Mouse (Mus musculus) neural tube, embryonic 14.5 days (tissue): ENCODE results near the gene Hoxb7. TPM values are rescaled to one million over a fixed set of nuclear protein-coding genes. Genes with fewer than 3 reads are reported as not detected.

Source experiments
- ATAC-seq: fragments of 200-750 bp; cut with Nextera tagmentation; 2 replicates; pipeline ENCODE4 v1.8.0; 2017; ENCODE audit warnings: low read depth, mild to moderate bottlenecking, moderate TSS enrichment, moderate library complexity
- H3K27ac ChIP-seq: fragments of 300-500 bp; sonication (generic); 2 replicates; pipeline ENCODE4 v1.5.1; 2014; ENCODE audit warnings: low read depth, mild to moderate bottlenecking, control low read depth, low read length, moderate library complexity, mixed read lengths
- H3K27me3 ChIP-seq: fragments of 300-500 bp; sonication (generic); 2 replicates; pipeline ENCODE4 v1.6.1; 2014; ENCODE audit warnings: low read length; ENCODE audit not compliant: control insufficient read depth, insufficient read depth
- H3K36me3 ChIP-seq: fragments of 300-500 bp; sonication (generic); 2 replicates; pipeline ENCODE4 v1.6.1; 2014; ENCODE audit warnings: low read length, mixed read lengths; ENCODE audit not compliant: control insufficient read depth, insufficient read depth
- H3K4me1 ChIP-seq: fragments of 300-500 bp; sonication (generic); 2 replicates; pipeline ENCODE4 v1.6.1; 2014; ENCODE audit warnings: low read length; ENCODE audit not compliant: control insufficient read depth, insufficient read depth
- H3K4me2 ChIP-seq: fragments of 300-500 bp; sonication (generic); 2 replicates; pipeline ENCODE4 v1.6.1; 2014; ENCODE audit warnings: mild to moderate bottlenecking, low read depth, low read length, control low read depth
- H3K4me3 ChIP-seq: fragments of 300-500 bp; sonication (generic); 2 replicates; pipeline ENCODE4 v1.5.1; 2014; ENCODE audit warnings: low read depth, low read length, control low read depth, mixed read lengths
- H3K9ac ChIP-seq: fragments of 300-500 bp; sonication (generic); replicated peaks from 2 replicates; pipeline ENCODE4 v1.6.1; 2014; ENCODE audit warnings: low read depth, mild to moderate bottlenecking, control low read depth, low read length, mixed read lengths
- H3K9me3 ChIP-seq: fragments of 300-500 bp; sonication (generic); 2 replicates; pipeline ENCODE4 v1.6.1; 2016; ENCODE audit warnings: low read length; ENCODE audit not compliant: control insufficient read depth
- WGBS: fragments of 180-500 bp; shearing (Covaris S2); extraction: QIAGEN DNeasy Blood & Tissue Kit; methylation state at CpG from one replicate; pipeline ENCODE4 v1.1.7; 2014; 5-methylcytosine and 5-hydroxymethylcytosine counted together
- polyA plus RNA-seq: library from polyadenylated mRNA; unstranded; fragments of >200 nt; fragmentation: Nextera tagmentation; extraction: Ambion mirVana; gene quantifications from 2 replicates; pipeline ENCODE4 v1.2.1, GENCODE M21; 2014

Gene Hoxb7
- polyA plus RNA-seq, 1 experiment from 2014 or later, result 133 TPM

GRCm38 (mm10) chr11:96281855-96282570 is 4.4 kb upstream of the Hoxb7 start, which contains the start of gene Hoxb8:
TSS of gene Hoxb8 (plus strand) at chr11:96281905.
- no peaks in the 10 kb centered on the region for H3K27me3 ChIP-seq
- peaks cover 6% of the 10 kb centered on the region; the same call in 1 of the 2 replicates for H3K36me3 ChIP-seq
- WGBS, result under 1% methylated on average over 27 of the region's 27 CpGs
- H3K4me3 ChIP-seq, result peak within 1 kb of the TSS; percentile 95
- peak within 1 kb of the TSS; percentile 100 for H3K27ac ChIP-seq
- peak within 1 kb of the TSS; percentile 100 for H3K9ac ChIP-seq
- ATAC-seq, result peak; percentile 29; the same call in 1 of the 2 replicates
- H3K9me3 ChIP-seq, result no peaks in the 10 kb centered on the region
- H3K4me1 ChIP-seq, result peaks cover 35% of the 10 kb centered on the region
- peak within 1 kb of the TSS; percentile 100 for H3K4me2 ChIP-seq

GRCm38 (mm10) chr11:96282795-96283430 is 3.5 kb upstream of the Hoxb7 start:
- H3K9me3 ChIP-seq, result no peaks in the 10 kb centered on the region
- H3K27ac ChIP-seq, result peak overlapping the region; percentile 100
- peaks cover 27% of the 10 kb centered on the region for H3K4me1 ChIP-seq
- WGBS, result under 1% methylated on average over 47 of the region's 49 CpGs
- peak overlapping the region; percentile 100 for H3K4me2 ChIP-seq
- H3K4me3 ChIP-seq, result peak overlapping the region; percentile 95
- H3K9ac ChIP-seq, result peak overlapping the region; percentile 100
- peaks cover 6% of the 10 kb centered on the region; the same call in 1 of the 2 replicates for H3K36me3 ChIP-seq
- no peaks in the 10 kb centered on the region for H3K27me3 ChIP-seq
- ATAC-seq, result no peak

- H3K4me3 ChIP-seq, result peak overlapping the region; percentile 95
- H3K4me2 ChIP-seq, result peak overlapping the region; percentile 100
- under 1% methylated on average over 49 of the region's 49 CpGs for WGBS
- H3K27me3 ChIP-seq, result no peaks in the 10 kb centered on the region
- peak overlapping the region; percentile 100 for H3K9ac ChIP-seq
- peaks cover 34% of the 10 kb centered on the region for H3K4me1 ChIP-seq
- peak overlapping the region; percentile 100 for H3K27ac ChIP-seq
- H3K36me3 ChIP-seq, result peaks cover 6% of the 10 kb centered on the region; the same call in 1 of the 2 replicates
- ATAC-seq, result no peak
- no peaks in the 10 kb centered on the region for H3K9me3 ChIP-seq
Measured at GRCm38 (mm10) chr11:96284041-96284749, 2.2 kb upstream of the Hoxb7 start.

- under 1% methylated on average over 35 of the region's 37 CpGs for WGBS
- ATAC-seq, result peak; percentile 84
- peak overlapping the region; percentile 95 for H3K4me3 ChIP-seq
- peak overlapping the region; percentile 100 for H3K27ac ChIP-seq
- peak overlapping the region; percentile 100 for H3K4me2 ChIP-seq
- H3K9ac ChIP-seq, result peak overlapping the region; percentile 100
- peaks cover 25% of the 10 kb centered on the region for H3K4me1 ChIP-seq
- H3K9me3 ChIP-seq, result no peaks in the 10 kb centered on the region
- H3K36me3 ChIP-seq, result peaks cover 6% of the 10 kb centered on the region; the same call in 1 of the 2 replicates
- H3K27me3 ChIP-seq, result no peaks in the 10 kb centered on the region
Measured at GRCm38 (mm10) chr11:96284774-96285734, 1.4 kb upstream of the Hoxb7 start.

GRCm38 (mm10) chr11:96286739-96287385 is 439 bp downstream of the Hoxb7 start:
- peak overlapping the region; percentile 100 for H3K27ac ChIP-seq

GRCm38 (mm10) chr11:96287411-96287810 is 988 bp downstream of the Hoxb7 start:
- H3K4me2 ChIP-seq, result peak overlapping the region; percentile 100
- no peaks in the 10 kb centered on the region for H3K27me3 ChIP-seq
- peak overlapping the region; percentile 100 for H3K27ac ChIP-seq
- peak overlapping the region; percentile 95 for H3K4me3 ChIP-seq
- peaks cover 17% of the 10 kb centered on the region for H3K4me1 ChIP-seq
- peak overlapping the region; percentile 100 for H3K9ac ChIP-seq
- 2% methylated on average over 9 of the region's 9 CpGs for WGBS
- peak; percentile 20; the same call in 1 of the 2 replicates for ATAC-seq
- no peaks in the 10 kb centered on the region for H3K9me3 ChIP-seq
- H3K36me3 ChIP-seq, result peaks cover 6% of the 10 kb centered on the region; the same call in 1 of the 2 replicates

More at GRCm38 (mm10) chr11:96286739-96287385, 439 bp downstream of the Hoxb7 start:
- no peaks in the 10 kb centered on the region for H3K9me3 ChIP-seq
- no peaks in the 10 kb centered on the region for H3K27me3 ChIP-seq
- H3K4me2 ChIP-seq, result peak overlapping the region; percentile 100
- WGBS, result under 1% methylated on average over 55 of the region's 55 CpGs
- peaks cover 6% of the 10 kb centered on the region; the same call in 1 of the 2 replicates for H3K36me3 ChIP-seq
- peak overlapping the region; percentile 100 for H3K9ac ChIP-seq
- H3K4me3 ChIP-seq, result peak overlapping the region; percentile 95
- H3K4me1 ChIP-seq, result peaks cover 17% of the 10 kb centered on the region
- peak; percentile 13 for ATAC-seq

GRCm38 (mm10) chr11:96288455-96289221 is 2.2 kb downstream of the Hoxb7 start:
- 3% methylated on average over 1 of the region's 1 CpGs for WGBS

More at GRCm38 (mm10) chr11:96288455-96289221, 2.2 kb downstream of the Hoxb7 start:
- H3K27ac ChIP-seq, result peak overlapping the region; percentile 100
- no peaks in the 10 kb centered on the region for H3K27me3 ChIP-seq
- peaks cover 17% of the 10 kb centered on the region for H3K4me1 ChIP-seq
- peak overlapping the region; percentile 100 for H3K9ac ChIP-seq
- H3K9me3 ChIP-seq, result no peaks in the 10 kb centered on the region
- H3K4me2 ChIP-seq, result peak overlapping the region; percentile 100
- H3K4me3 ChIP-seq, result peak overlapping the region; percentile 95
- peaks cover 6% of the 10 kb centered on the region; the same call in 1 of the 2 replicates for H3K36me3 ChIP-seq
- no peak for ATAC-seq
